Mouse (Mus musculus) thymus, adult 2 months (tissue): ENCODE measurements around the gene Naip6. TPM values are rescaled to one million over a fixed set of nuclear protein-coding genes. Genes with fewer than 3 reads are reported as not detected.
"Not testable (repeated sequence)": the region's sequence is repeated elsewhere in the genome, so short reads cannot be mapped to it uniquely, and the experiment has no call there.

Experiments used
- DNase-seq: peaks from one replicate; pipeline ENCODE4 v3.0.0; 2021
- H3K27ac ChIP-seq: fragments of 200-500 bp; 2 replicates; pipeline ENCODE4 v1.5.1; 2012; ENCODE audit warnings: low read length, control low read depth; ENCODE audit not compliant: control insufficient read depth, insufficient read depth
- H3K27me3 ChIP-seq: fragments of 200-500 bp; 2 replicates; pipeline ENCODE4 v1.6.1; 2012; ENCODE audit warnings: mild to moderate bottlenecking, low read length, moderate library complexity, mixed read lengths; ENCODE audit not compliant: control insufficient read depth, insufficient read depth
- H3K36me3 ChIP-seq: fragments of 200-500 bp; 2 replicates; pipeline ENCODE4 v1.6.1; 2012; ENCODE audit warnings: mild to moderate bottlenecking, low read length, moderate library complexity; ENCODE audit not compliant: control insufficient read depth, insufficient read depth
- H3K4me1 ChIP-seq: fragments of 200-500 bp; replicated peaks from 2 replicates; pipeline ENCODE4 v1.6.1; 2012; ENCODE audit warnings: low read length; ENCODE audit not compliant: control insufficient read depth, insufficient read depth
- H3K4me3 ChIP-seq: fragments of 200-500 bp; 2 replicates; pipeline ENCODE4 v1.5.1; 2012; ENCODE audit warnings: mild to moderate bottlenecking, low read length, control low read depth, moderate library complexity; ENCODE audit not compliant: control insufficient read depth, insufficient read depth
- CTCF ChIP-seq: fragments of 200-500 bp; IDR thresholded peaks from 2 replicates; pipeline ENCODE4 v1.5.1; 2012; ENCODE audit warnings: mild to moderate bottlenecking, control low read depth, low read length, moderate library complexity, borderline replicate concordance; ENCODE audit not compliant: control insufficient read depth, poor library complexity, insufficient read depth; ENCODE audit errors: extremely low read depth
- POLR2A ChIP-seq: fragments of 200-500 bp; IDR thresholded peaks from 2 replicates; pipeline ENCODE4 v1.6.1; 2012; ENCODE audit warnings: mild to moderate bottlenecking, low read length, control low read depth, moderate library complexity; ENCODE audit not compliant: control insufficient read depth, poor library complexity, insufficient read depth; ENCODE audit errors: extremely low read depth
- WGBS: fragments of 180-500 bp; shearing (Covaris S2); methylation state at CpG from one replicate; pipeline ENCODE4 v1.1.7; 2018; 5-methylcytosine and 5-hydroxymethylcytosine counted together
- polyA plus RNA-seq: library from polyadenylated mRNA; depleted of rRNA; stranded (reverse); fragments of >200 nt; gene quantifications from 2 replicates; pipeline ENCODE4 v1.2.3, GENCODE M21; 2012

The Naip6 gene
- polyA plus RNA-seq, 1 experiment = 2.0 TPM

GRCm38 (mm10) chr13:100284611-100285010, 32.9 kb downstream of the Naip6 start:
- no peak for DNase-seq
- H3K4me3 ChIP-seq = no peak overlapping the region
- H3K27ac ChIP-seq = no peak overlapping the region
- TF ChIP-seq POLR2A = no peak
- no peak for TF ChIP-seq CTCF
- no peaks in the 10 kb centered on the region for H3K36me3 ChIP-seq
- H3K4me1 ChIP-seq = no peaks in the 10 kb centered on the region
- WGBS = 90% methylated on average over 1 of the region's 1 CpGs
- H3K27me3 ChIP-seq = no peaks in the 10 kb centered on the region

GRCm38 (mm10) chr13:100271474-100272132, 45.9 kb downstream of the Naip6 start:
- not testable (repeated sequence) for H3K4me3 ChIP-seq, H3K36me3 ChIP-seq, H3K4me1 ChIP-seq, DNase-seq, H3K27me3 ChIP-seq, H3K27ac ChIP-seq
- WGBS = no CpG with 5 or more reads among the region's 1 CpGs

GRCm38 (mm10) chr13:100256996-100257395, 60.5 kb downstream of the Naip6 start:
- H3K36me3 ChIP-seq, H3K4me3 ChIP-seq, DNase-seq, H3K27me3 ChIP-seq, H3K4me1 ChIP-seq, H3K27ac ChIP-seq: not testable (repeated sequence)
- 88% methylated on average over 2 of the region's 2 CpGs for WGBS

GRCm38 (mm10) chr13:100255925-100256324, 61.5 kb downstream of the Naip6 start:
- 95% methylated on average over 6 of the region's 6 CpGs for WGBS
- H3K4me3 ChIP-seq, H3K27ac ChIP-seq: not testable (repeated sequence)

GRCm38 (mm10) chr13:100251897-100252296, 65.6 kb downstream of the Naip6 start:
- 86% methylated on average over 2 of the region's 2 CpGs for WGBS
- not testable (repeated sequence) for H3K27me3 ChIP-seq, H3K4me1 ChIP-seq, H3K4me3 ChIP-seq, H3K27ac ChIP-seq, DNase-seq, H3K36me3 ChIP-seq

More at GRCm38 (mm10) chr13:100255925-100256324, 61.5 kb downstream of the Naip6 start:
- not testable (repeated sequence) for H3K27me3 ChIP-seq, H3K36me3 ChIP-seq, H3K4me1 ChIP-seq, DNase-seq

- not testable (repeated sequence) for H3K4me3 ChIP-seq, H3K4me1 ChIP-seq, H3K36me3 ChIP-seq, H3K27ac ChIP-seq, H3K27me3 ChIP-seq, DNase-seq
- 38% methylated on average over 5 of the region's 5 CpGs for WGBS
These were observed 70.5 kb downstream of the Naip6 start for GRCm38 (mm10) chr13:100246896-100247519.

- DNase-seq, H3K4me1 ChIP-seq, H3K36me3 ChIP-seq, H3K4me3 ChIP-seq, H3K27ac ChIP-seq, H3K27me3 ChIP-seq: not testable (repeated sequence)
- WGBS = 89% methylated on average over 4 of the region's 4 CpGs
These were observed 71.3 kb downstream of the Naip6 start, which contains the start of gene Naip5 for GRCm38 (mm10) chr13:100246223-100246622. Gene Naip5 (minus strand): TSS chr13:100246323.

GRCm38 (mm10) chr13:100243702-100244101, 73.8 kb downstream of the Naip6 start:
- DNase-seq = no peak

More at GRCm38 (mm10) chr13:100243702-100244101, 73.8 kb downstream of the Naip6 start:
- Histone ChIP-seq H3K4me3 (no peak overlapping the region), H3K27me3 (no peaks in the 10 kb centered on the region), H3K4me1 (no peaks in the 10 kb centered on the region), H3K27ac (no peak overlapping the region), H3K36me3 (no peaks in the 10 kb centered on the region)
- no peak for TF ChIP-seq CTCF
- no peak for TF ChIP-seq POLR2A
